Mouse (Mus musculus) MEL (cell line): Measurements from ENCODE around the gene Cdc42ep5. TPM values are rescaled to one million over a fixed set of nuclear protein-coding genes. Genes with fewer than 3 reads are reported as not detected.

ENCODE experiments used
- DNase-seq: peaks from one replicate; pipeline ENCODE4 v3.0.0; 2011; ENCODE audit warnings: low read depth, low spot score
- H3K27ac ChIP-seq: 2 replicates; pipeline ENCODE4 v1.5.1; 2012; ENCODE audit warnings: low read depth, mild to moderate bottlenecking, control low read depth, low read length, moderate library complexity; ENCODE audit not compliant: control insufficient read depth
- H3K27me3 ChIP-seq, 2 experiments: fragments of 150-350 bp in 1 of 2; sonication (generic) in 1 of 2; 2 replicates each; pipeline ENCODE4 v1.6.1; 2012; ENCODE audit warnings: low read length in 2 of 2, mild to moderate bottlenecking in 2 of 2, improper control_type of control experiment in 1 of 2, moderate library complexity in 1 of 2; ENCODE audit not compliant: insufficient read depth in 2 of 2, control insufficient read depth in 1 of 2
- H3K36me3 ChIP-seq, 2 experiments: 2 replicates each; pipeline ENCODE4 v1.6.1; 2012 to 2014; ENCODE audit warnings: low read length in 2 of 2, improper control_type of control experiment in 1 of 2, inconsistent platforms in 1 of 2, mild to moderate bottlenecking in 1 of 2; ENCODE audit not compliant: insufficient read depth in 2 of 2, control insufficient read depth in 1 of 2
- H3K4me1 ChIP-seq, 2 experiments: fragments of 150-350 bp in 1 of 2; sonication (generic) in 1 of 2; 2 replicates each; pipeline ENCODE4 v1.6.1; 2012; ENCODE audit warnings: low read length in 2 of 2, improper control_type of control experiment in 1 of 2, mild to moderate bottlenecking in 1 of 2; ENCODE audit not compliant: insufficient read depth in 2 of 2, control insufficient read depth in 1 of 2
- H3K4me3 ChIP-seq, 2 experiments: fragments of 150-350 bp in 1 of 2; sonication (generic) in 1 of 2; 2 replicates each; pipeline ENCODE4 v1.5.1; 2012; ENCODE audit warnings: low read depth in 2 of 2, low read length in 2 of 2, mild to moderate bottlenecking in 2 of 2, moderate library complexity in 2 of 2, control low read depth in 1 of 2, improper control_type of control experiment in 1 of 2; ENCODE audit not compliant: control insufficient read depth in 1 of 2, insufficient read depth in 1 of 2
- H3K79me2 ChIP-seq: 2 replicates; pipeline ENCODE4 v1.6.1; 2012; ENCODE audit warnings: mild to moderate bottlenecking, low read length, moderate library complexity; ENCODE audit not compliant: control insufficient read depth, poor library complexity, insufficient read depth
- H3K9ac ChIP-seq: 2 replicates; pipeline ENCODE4 v1.6.1; 2012; ENCODE audit warnings: low read depth, mild to moderate bottlenecking, control low read depth, low read length, moderate library complexity; ENCODE audit not compliant: control insufficient read depth, poor library complexity, severe bottlenecking
- H3K9me3 ChIP-seq: fragments of 150-350 bp; sonication (generic); replicated peaks from 2 replicates; pipeline ENCODE4 v1.6.1; 2012; ENCODE audit warnings: mild to moderate bottlenecking, low read length, improper control_type of control experiment, moderate library complexity; ENCODE audit not compliant: insufficient read depth
- BHLHE40 ChIP-seq: IDR thresholded peaks from 2 replicates; pipeline ENCODE4 v1.6.1; 2012; ENCODE audit warnings: low read depth, mild to moderate bottlenecking, inconsistent platforms, low read length, improper control_type of control experiment, borderline replicate concordance
- CTCF ChIP-seq, 3 experiments: IDR thresholded peaks in 2 of 3; conservative IDR thresholded peaks in 1 of 3; 2 replicates each; pipeline ENCODE4 v1.5.1; 2011 to 2012; ENCODE audit warnings: low read length in 3 of 3, low read depth in 2 of 3, mild to moderate bottlenecking in 2 of 3, improper control_type of control experiment in 1 of 3, inconsistent platforms in 1 of 3, mixed read lengths in 1 of 3, moderate library complexity in 1 of 3; ENCODE audit not compliant: control insufficient read depth in 1 of 3, insufficient read depth in 1 of 3, poor library complexity in 1 of 3, severe bottlenecking in 1 of 3
- GABPA ChIP-seq: IDR thresholded peaks from 2 replicates; pipeline ENCODE4 v1.6.1; 2012; ENCODE audit warnings: low read depth, mild to moderate bottlenecking, inconsistent platforms, low read length, improper control_type of control experiment, moderate library complexity
- MYB ChIP-seq: IDR thresholded peaks from 2 replicates; pipeline ENCODE4 v1.6.1; 2011; ENCODE audit warnings: mild to moderate bottlenecking, low read depth, low read length, improper control_type of control experiment
- POLR2AphosphoS5 ChIP-seq: IDR thresholded peaks from 2 replicates; pipeline ENCODE4 v1.6.1; 2012; ENCODE audit warnings: low read depth, borderline replicate concordance, mild to moderate bottlenecking, inconsistent platforms, low read length, moderate library complexity, mixed read lengths
- RAD21 ChIP-seq: IDR thresholded peaks from 2 replicates; pipeline ENCODE4 v1.6.1; 2011; ENCODE audit warnings: mild to moderate bottlenecking, low read depth, low read length, improper control_type of control experiment
- RCOR1 ChIP-seq: IDR thresholded peaks from 2 replicates; pipeline ENCODE4 v1.6.1; 2012; ENCODE audit warnings: low read depth, mild to moderate bottlenecking, inconsistent platforms, low read length, improper control_type of control experiment
- SMC3 ChIP-seq: IDR thresholded peaks from 2 replicates; pipeline ENCODE4 v1.6.1; 2011; ENCODE audit warnings: low read depth, low read length, improper control_type of control experiment
- TCF12 ChIP-seq: IDR thresholded peaks from 2 replicates; pipeline ENCODE4 v1.6.1; 2014; ENCODE audit warnings: low read depth, mild to moderate bottlenecking, inconsistent platforms, low read length, improper control_type of control experiment, moderate library complexity
- ZC3H11A ChIP-seq: IDR thresholded peaks from 2 replicates; pipeline ENCODE4 v1.6.1; 2012; ENCODE audit warnings: low read depth, mild to moderate bottlenecking, inconsistent platforms, low read length, improper control_type of control experiment
- ZNF384 ChIP-seq: IDR thresholded peaks from 2 replicates; pipeline ENCODE4 v1.6.1; 2012; ENCODE audit warnings: low read depth, mild to moderate bottlenecking, inconsistent platforms, low read length, improper control_type of control experiment
- polyA plus RNA-seq, 2 experiments: library from polyadenylated mRNA; stranded (reverse) in 1 of 2; unstranded in 1 of 2; fragments of >175 nt in 1 of 2; fragments of >200 nt in 1 of 2; gene quantifications; 2 replicates each; pipeline versions ENCODE4 v1.2.1 to v1.2.4; 2012; ENCODE audit warnings: low replicate concordance in 2 of 2, low read depth in 1 of 2; ENCODE audit not compliant: insufficient read length in 2 of 2, insufficient read depth in 1 of 2, missing spikeins in 1 of 2
- total RNA-seq: library from RNA; depleted of rRNA; stranded (reverse); fragments of 300-350 nt; gene quantifications from 2 replicates; pipeline ENCODE4 v1.2.3, GENCODE M21; 2012; rRNA removed

Gene Cdc42ep5
- total and polyA plus RNA-seq, 3 experiments, result 0.24 TPM; not detected in 2

- Histone ChIP-seq H3K9me3 (no peaks in the 10 kb centered on the region), H3K27me3 (0 out of 4 replicates have a peak, but pooled peaks cover 0 to 2% of the 10 kb centered on the region in 2 experiments), H3K79me2 (no peaks in the 10 kb centered on the region), H3K4me3 (no peak overlapping the region), H3K4me1 (peaks cover 0 to 13% of the 10 kb centered on the region in 2 experiments; a peak in 3 of 4 replicates), H3K9ac (no peak overlapping the region), H3K36me3 (peaks cover 0 to 9% of the 10 kb centered on the region in 2 experiments; a peak in 2 of 4 replicates), H3K27ac (no peak overlapping the region)
- TF ChIP-seq SMC3 (peak; percentile 53), TCF12 (no peak), RCOR1 (no peak), ZNF384 (peak; percentile 97), MYB (no peak), BHLHE40 (no peak), RAD21 (peak; percentile 39), ZC3H11A (0 out of 2 replicates have a peak, but pooled peaks have one; percentile 14), POLR2AphosphoS5 (no peak), GABPA (no peak), CTCF (IDR thresholded peaks at IDR 0.05 in 2 of 3, conservative IDR thresholded peaks at IDR 0.05 in 1 of 3; ENCODE audit: control insufficient read depth in 1 of 3, insufficient read depth in 1 of 3, low read depth in 2 of 3, low read length in 3 of 3, poor library complexity in 1 of 3, severe bottlenecking in 1 of 3) (peak; percentile 45 to 75 (median 64))
- peak; percentile 66 for DNase-seq
Measured at GRCm38 (mm10) chr7:4103411-4103810, 61.2 kb downstream of the Cdc42ep5 start.

Other genes with a start within 250 kb of the Cdc42ep5 start
- gene Lilra6, start 249.4 kb downstream of the Cdc42ep5 start, total RNA-seq, result 0.04 TPM in 1 of 2 replicates, not detected in the other
- gene Lilra6, start 249.4 kb downstream of the Cdc42ep5 start, polyA plus RNA-seq, result under 1 TPM in 1 of 2 experiments, not detected in 1; 0.19 TPM
- 0.15 and 0.42 TPM in 2 replicates for gene Lair1, start 101.7 kb downstream of the Cdc42ep5 start, total RNA-seq
- gene Lair1, start 101.7 kb downstream of the Cdc42ep5 start, polyA plus RNA-seq, result under 1 TPM in 1 of 2 experiments, not detected in 1; 0.31 TPM
- 0.15 and 0.20 TPM in 2 replicates for gene Ttyh1, start 45.5 kb downstream of the Cdc42ep5 start, total RNA-seq
- under 1 TPM in 1 of 2 experiments, not detected in 1; 0.26 TPM for gene Ttyh1, start 45.5 kb downstream of the Cdc42ep5 start, polyA plus RNA-seq
- gene Leng8, start 27.8 kb downstream of the Cdc42ep5 start, total RNA-seq, result 28.2 and 29.6 TPM in 2 replicates
- 10 to 100 TPM in 1 of 2 experiments, not detected in 1; 89.9 TPM for gene Leng8, start 27.8 kb downstream of the Cdc42ep5 start, polyA plus RNA-seq
- gene Leng9, start 14.5 kb downstream of the Cdc42ep5 start, total RNA-seq, result 1.0 and 1.5 TPM in 2 replicates
- 1 to 10 TPM in 1 of 2 experiments, not detected in 1; 1.7 TPM for gene Leng9, start 14.5 kb downstream of the Cdc42ep5 start, polyA plus RNA-seq
- not detected in 2 replicates for gene Lilra5, start 72.9 kb upstream of the Cdc42ep5 start, total RNA-seq
- gene Lilra5, start 72.9 kb upstream of the Cdc42ep5 start, polyA plus RNA-seq, result not detected
- not detected in 2 replicates for gene Ncr1, start 172.9 kb upstream of the Cdc42ep5 start, total RNA-seq
- not detected for gene Ncr1, start 172.9 kb upstream of the Cdc42ep5 start, polyA plus RNA-seq
- gene Gp6, start 232.9 kb upstream of the Cdc42ep5 start, total RNA-seq, result not detected in 2 replicates
- gene Gp6, start 232.9 kb upstream of the Cdc42ep5 start, polyA plus RNA-seq, result not detected